Mouse (Mus musculus) skeletal muscle tissue, adult 2 months (tissue): ENCODE results near the gene Atic.

Experiments used
- DNase-seq: peaks from one replicate; pipeline ENCODE4 v3.0.0-alpha.2; 2012; ENCODE audit warnings: low read depth, low spot score

The Atic gene

DNA sequence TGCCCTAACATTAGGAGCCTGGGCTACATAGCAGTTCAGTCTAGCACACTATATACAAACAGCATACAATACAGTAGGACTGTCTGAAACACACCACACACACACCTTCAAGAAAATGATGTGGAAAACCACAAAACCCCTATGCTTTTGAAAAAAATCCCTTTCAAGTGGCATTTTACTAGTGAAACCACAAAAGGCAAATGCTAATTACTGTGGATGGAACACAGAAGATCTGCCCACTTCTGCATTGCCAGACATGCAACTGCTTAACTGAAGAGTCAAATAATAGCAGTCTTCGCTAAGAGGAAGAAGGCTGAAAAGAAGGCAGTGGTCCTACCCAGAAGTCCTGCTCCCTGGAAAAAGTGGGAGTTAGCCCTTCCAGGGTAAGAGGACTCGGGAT lies 37.3 kb downstream of the Atic start:
- DNase-seq = no peak

DNA sequence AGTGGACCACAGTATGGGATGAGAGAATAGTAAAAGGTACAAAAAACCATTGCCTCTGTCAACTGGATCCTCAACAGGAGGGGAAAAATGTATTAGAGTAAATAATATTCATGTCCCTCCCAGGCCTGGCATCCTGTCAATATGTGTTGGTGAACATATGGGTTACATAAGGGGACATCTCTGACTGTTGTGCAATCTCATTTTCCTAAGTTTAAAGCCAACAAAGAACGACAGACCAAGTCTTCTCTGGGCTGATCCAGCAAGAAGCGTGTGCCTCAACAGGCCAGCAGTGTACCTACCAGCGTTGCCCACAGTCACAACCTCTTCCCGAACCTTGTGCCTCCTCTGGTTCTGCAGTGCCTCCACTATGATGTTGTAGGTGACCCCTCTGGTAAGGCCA lies 38.4 kb downstream of the Atic start:
- DNase-seq = no peak

DNA sequence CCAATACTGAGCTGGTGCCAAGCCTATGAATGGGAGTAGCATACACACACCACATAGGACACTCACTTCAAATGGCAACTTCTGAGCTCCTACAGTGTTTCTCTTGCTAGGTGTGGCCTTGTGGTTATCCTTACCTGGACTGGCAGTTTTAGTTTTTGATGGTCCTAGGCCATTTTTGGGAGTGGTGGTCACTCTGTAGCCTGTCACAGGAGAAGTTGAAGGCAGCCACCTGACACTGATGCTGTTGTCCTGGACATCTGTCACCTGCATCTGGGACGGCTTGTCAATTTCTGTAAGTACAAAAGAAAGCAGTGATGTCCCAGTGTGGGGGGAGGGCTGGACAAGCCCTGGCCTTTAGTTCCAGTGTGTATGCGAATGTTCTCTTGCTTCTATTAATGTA lies 48.8 kb downstream of the Atic start:
- DNase-seq = no peak

DNA sequence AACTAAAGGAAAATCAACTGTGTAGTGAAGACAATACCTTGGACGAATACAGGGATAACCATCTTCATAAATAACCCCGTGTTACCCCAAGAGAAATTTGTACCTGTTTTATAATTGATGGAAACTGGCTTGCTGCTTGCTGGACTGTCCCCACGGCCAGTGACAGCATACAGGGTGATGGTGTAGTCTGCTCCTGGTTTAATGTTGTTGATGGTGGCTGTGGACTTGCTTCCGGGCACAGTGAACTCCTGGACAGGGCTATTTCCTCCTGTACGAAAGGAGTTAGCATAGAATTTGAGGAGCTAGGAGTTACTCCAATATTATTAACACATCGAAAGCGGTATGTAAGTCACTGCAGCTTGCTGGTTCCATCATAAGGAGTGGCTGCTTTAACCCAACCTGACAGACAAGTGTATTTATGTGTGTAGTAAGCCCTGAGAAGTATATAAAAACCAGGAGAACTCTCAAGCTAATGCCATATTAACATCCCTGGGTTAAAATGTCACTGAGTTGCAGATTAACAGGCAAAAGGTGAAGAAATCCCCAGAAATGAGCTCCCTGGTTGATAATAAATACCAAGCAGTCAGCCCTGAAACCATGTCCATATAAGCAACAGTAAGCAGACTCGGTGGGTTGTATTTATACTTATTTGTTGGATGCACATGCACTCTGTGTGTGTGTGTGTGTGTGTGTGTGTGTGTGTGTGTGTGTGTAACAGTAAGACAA lies 49.8 kb downstream of the Atic start:
- no peak for DNase-seq

DNA sequence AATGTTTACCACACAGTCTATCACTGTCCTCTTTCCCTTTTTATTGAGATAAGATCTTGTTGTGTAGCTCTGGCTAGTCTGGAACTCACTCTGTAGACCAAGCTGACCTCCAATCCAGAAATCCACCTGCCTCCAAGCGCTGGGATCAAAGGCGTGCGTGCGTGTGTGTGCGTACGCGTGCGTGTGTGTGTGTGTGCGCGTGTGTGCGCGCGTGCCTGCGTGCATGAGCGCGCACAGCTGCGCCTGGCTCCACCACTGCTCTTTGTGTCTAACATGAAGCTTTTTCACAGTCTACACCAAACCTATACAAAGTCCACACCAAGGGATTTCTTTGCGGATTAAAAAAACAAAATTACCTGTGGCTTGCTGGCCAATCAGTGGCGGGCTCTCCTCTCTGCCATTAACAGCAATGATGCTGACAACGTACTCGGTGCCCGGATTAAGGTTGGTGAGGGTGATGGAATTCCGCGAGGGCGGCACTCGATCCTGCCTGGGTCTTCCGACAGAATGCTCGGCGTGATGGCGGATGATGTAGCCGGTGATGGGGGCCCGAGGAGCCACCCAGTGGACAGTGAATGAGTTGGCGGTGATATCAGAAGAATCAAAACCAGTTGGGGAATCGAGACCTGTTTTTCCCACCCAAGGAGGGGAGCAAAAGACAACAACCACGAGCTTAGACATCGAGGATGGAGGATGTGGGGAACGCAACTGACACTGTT lies 52.3 kb downstream of the Atic start:
- DNase-seq = no peak

DNA sequence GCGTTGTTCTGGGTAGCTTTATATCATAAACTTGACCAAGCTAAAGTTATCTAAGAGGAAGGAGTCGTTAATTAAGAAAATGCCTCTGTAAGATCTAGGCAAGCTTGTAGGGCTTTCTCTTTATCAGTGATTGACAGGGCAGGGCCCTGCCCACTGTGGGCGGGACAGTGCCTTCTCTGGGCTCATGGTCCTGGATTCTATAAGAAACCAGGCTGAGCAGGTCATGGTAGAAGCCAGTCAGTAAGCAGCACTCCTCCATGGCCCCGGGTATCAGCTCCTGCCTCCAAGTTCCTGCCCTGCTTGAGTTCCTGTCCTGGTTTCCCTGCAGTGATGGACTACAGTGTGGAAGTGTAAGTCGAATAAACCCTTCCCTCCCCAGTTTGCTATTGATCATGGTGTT lies 53.0 kb downstream of the Atic start:
- DNase-seq = no peak

DNA sequence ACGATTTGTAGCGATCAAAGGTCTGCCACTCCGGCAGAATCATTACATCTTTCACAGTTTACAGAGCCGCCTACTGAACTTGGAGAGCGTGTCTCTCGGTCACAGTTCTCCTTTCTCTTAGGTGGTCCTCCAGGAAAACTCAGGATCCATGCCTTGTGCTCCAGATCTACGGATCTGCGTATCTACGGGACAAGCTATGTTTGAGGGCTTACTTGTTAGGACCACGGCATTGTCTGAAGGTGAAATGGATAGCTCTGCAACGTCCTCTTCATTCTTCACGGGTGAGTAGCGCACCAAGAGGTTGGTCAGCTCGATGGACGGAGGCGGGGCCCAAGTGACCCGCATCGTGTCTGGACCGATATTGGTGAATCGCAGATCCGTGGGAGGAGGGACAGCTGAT lies 55.3 kb downstream of the Atic start:
- no peak for DNase-seq

DNA sequence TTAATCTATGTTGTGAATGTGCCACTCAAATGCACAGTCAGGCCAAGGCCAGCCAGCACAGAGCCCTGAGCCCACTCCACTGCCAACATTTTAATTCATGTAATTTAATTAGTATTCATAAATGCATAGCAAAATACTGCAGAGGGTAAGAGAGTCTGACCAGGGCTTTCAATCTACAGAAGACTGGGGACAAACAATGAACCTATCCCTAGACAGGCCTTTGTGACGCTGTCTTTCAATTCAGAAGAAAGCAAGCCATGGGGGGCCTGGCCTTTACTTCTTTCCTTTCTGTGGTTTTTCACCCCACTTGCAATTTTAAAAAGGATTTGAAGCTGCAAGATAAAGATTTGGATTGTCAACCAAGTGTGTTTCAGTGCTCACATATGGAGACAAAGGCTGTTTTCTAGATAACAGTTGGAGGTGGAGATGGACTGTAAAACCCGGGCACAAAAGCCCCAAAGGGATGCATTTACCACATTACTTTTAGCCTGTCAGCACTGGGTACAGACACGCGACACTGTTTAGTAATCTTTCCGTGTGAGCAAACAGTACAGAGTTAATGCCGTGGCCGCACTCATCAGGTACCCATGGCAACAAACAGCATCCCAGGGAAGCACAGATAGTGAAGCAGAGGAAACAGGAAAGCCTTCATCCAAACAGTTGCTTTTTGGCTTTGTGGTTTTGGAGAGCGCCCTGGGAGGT lies 57.7 kb downstream of the Atic start:
- DNase-seq = no peak

DNA sequence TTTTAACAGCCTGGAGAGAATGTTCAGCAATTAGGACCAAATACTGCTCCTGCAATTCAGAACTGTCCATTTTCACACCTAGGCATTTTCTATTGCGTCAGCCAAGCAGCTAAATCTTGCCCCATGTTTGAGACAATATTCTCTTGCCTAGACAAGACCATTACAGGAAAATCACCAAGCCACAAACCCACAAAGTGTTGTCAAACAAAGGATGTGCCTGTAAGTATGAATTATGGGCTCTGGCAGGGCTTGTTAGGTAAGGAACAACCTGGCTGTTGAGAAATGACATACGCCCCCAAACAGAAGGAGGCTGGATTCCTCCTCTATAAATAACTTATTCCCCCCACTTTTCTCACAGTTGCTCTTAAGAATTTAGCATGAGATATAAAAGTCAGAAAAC lies 64.6 kb downstream of the Atic start:
- DNase-seq = no peak

DNA sequence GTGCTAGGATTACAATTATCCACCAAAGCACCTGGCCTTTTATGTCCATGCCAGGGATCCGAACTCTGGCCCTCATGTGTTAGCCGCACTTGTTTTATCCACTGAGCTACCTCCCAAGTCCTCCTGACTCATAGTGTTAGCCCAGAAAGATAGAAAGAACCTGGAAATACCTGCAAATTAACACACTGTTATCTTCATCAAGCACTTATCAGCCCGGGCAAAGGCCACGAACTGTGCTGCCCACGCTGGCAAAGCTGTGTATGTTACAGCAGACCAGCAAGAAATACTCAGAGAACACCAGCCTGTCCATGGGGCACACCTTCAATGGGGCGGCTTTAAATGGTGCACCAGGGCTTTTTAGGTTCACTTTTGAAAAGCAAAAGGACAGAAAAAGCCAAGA lies 66.7 kb downstream of the Atic start:
- DNase-seq = no peak
